Mouse (Mus musculus) hindbrain, embryonic 12.5 days (tissue): Measurements from ENCODE around the gene Tbc1d2b. TPM values are rescaled to one million over a fixed set of nuclear protein-coding genes. Genes with fewer than 3 reads are reported as not detected.

ENCODE experiments used
- ATAC-seq: fragments of 200-750 bp; cut with Nextera tagmentation; 2 replicates; pipeline ENCODE4 v1.8.0; 2017; ENCODE audit warnings: moderate TSS enrichment; ENCODE audit not compliant: low FRiP score
- H3K27ac ChIP-seq: fragments of 300-500 bp; sonication (generic); 2 replicates; pipeline ENCODE4 v1.5.1; 2016; ENCODE audit warnings: mild to moderate bottlenecking
- H3K27me3 ChIP-seq: fragments of 300-500 bp; sonication (generic); 2 replicates; pipeline ENCODE4 v1.6.1; 2016; ENCODE audit warnings: mild to moderate bottlenecking
- H3K36me3 ChIP-seq: fragments of 300-500 bp; sonication (generic); 2 replicates; pipeline ENCODE4 v1.6.1; 2016; ENCODE audit warnings: mild to moderate bottlenecking
- H3K4me1 ChIP-seq: fragments of 300-500 bp; sonication (generic); 2 replicates; pipeline ENCODE4 v1.6.1; 2016
- H3K4me2 ChIP-seq: fragments of 300-500 bp; sonication (generic); replicated peaks from 2 replicates; pipeline ENCODE4 v1.6.1; 2016; ENCODE audit warnings: mild to moderate bottlenecking
- H3K4me3 ChIP-seq: fragments of 300-500 bp; sonication (generic); 2 replicates; pipeline ENCODE4 v1.5.1; 2016; ENCODE audit warnings: mild to moderate bottlenecking
- H3K9ac ChIP-seq: fragments of 300-500 bp; sonication (generic); 2 replicates; pipeline ENCODE4 v1.6.1; 2016; ENCODE audit warnings: mild to moderate bottlenecking, moderate library complexity
- H3K9me3 ChIP-seq: fragments of 300-500 bp; sonication (generic); replicated peaks from 2 replicates; pipeline ENCODE4 v1.6.1; 2016; ENCODE audit warnings: mild to moderate bottlenecking
- WGBS: fragments of 180-500 bp; shearing (Covaris S2); methylation state at CpG from one replicate; pipeline ENCODE4 v1.1.7; 2016; 5-methylcytosine and 5-hydroxymethylcytosine counted together
- polyA plus RNA-seq: library from polyadenylated mRNA; unstranded; fragments of >200 nt; fragmentation: Nextera tagmentation; extraction: Ambion mirVana; gene quantifications from 2 replicates; pipeline ENCODE4 v1.2.1, GENCODE M21; 2016

Tbc1d2b gene
- polyA plus RNA-seq, 1 experiment from 2014 or later = 14.6 TPM

GRCm38 (mm10) chr9:90248326-90248725 is 22.3 kb downstream of the Tbc1d2b start:
- Histone ChIP-seq H3K9me3 (no peaks in the 10 kb centered on the region), H3K4me3 (no peak overlapping the region), H3K4me1 (no peaks in the 10 kb centered on the region), H3K27ac (no peak overlapping the region), H3K9ac (no peak overlapping the region), H3K36me3 (peaks cover 6% of the 10 kb centered on the region; the same call in 1 of the 2 replicates), H3K4me2 (no peak overlapping the region), H3K27me3 (no peaks in the 10 kb centered on the region)
- WGBS = 90% methylated on average over 7 of the region's 7 CpGs
- ATAC-seq = no peak

GRCm38 (mm10) chr9:90247316-90247715 is 23.3 kb downstream of the Tbc1d2b start:
- H3K36me3 ChIP-seq = peaks cover 6% of the 10 kb centered on the region; the same call in 1 of the 2 replicates
- ATAC-seq = no peak
- H3K27me3 ChIP-seq = no peaks in the 10 kb centered on the region
- no peaks in the 10 kb centered on the region for H3K9me3 ChIP-seq
- WGBS = 78% methylated on average over 7 of the region's 7 CpGs
- H3K4me3 ChIP-seq = no peak overlapping the region
- H3K4me1 ChIP-seq = no peaks in the 10 kb centered on the region
- H3K4me2 ChIP-seq = no peak overlapping the region
- no peak overlapping the region for H3K27ac ChIP-seq
- H3K9ac ChIP-seq = no peak overlapping the region

- ATAC-seq = no peak
- H3K4me2 ChIP-seq = no peak overlapping the region
- no peak overlapping the region for H3K4me3 ChIP-seq
- 93% methylated on average over 5 of the region's 5 CpGs for WGBS
- no peaks in the 10 kb centered on the region for H3K27me3 ChIP-seq
- H3K9ac ChIP-seq = no peak overlapping the region
- H3K36me3 ChIP-seq = peaks cover 6% of the 10 kb centered on the region; the same call in 1 of the 2 replicates
- no peak overlapping the region for H3K27ac ChIP-seq
- no peaks in the 10 kb centered on the region for H3K4me1 ChIP-seq
- no peaks in the 10 kb centered on the region for H3K9me3 ChIP-seq
Observed at GRCm38 (mm10) chr9:90245781-90246180, 24.8 kb downstream of the Tbc1d2b start.

GRCm38 (mm10) chr9:90245206-90245605 is 25.4 kb downstream of the Tbc1d2b start:
- no peak overlapping the region for H3K9ac ChIP-seq
- WGBS = 93% methylated on average over 6 of the region's 6 CpGs
- no peaks in the 10 kb centered on the region for H3K27me3 ChIP-seq
- no peaks in the 10 kb centered on the region for H3K4me1 ChIP-seq
- ATAC-seq = no peak
- H3K9me3 ChIP-seq = no peaks in the 10 kb centered on the region
- H3K4me3 ChIP-seq = no peak overlapping the region
- H3K4me2 ChIP-seq = no peak overlapping the region
- H3K27ac ChIP-seq = no peak overlapping the region
- H3K36me3 ChIP-seq = peaks cover 6% of the 10 kb centered on the region; the same call in 1 of the 2 replicates

- Histone ChIP-seq H3K27ac (no peak overlapping the region), H3K4me3 (no peak overlapping the region), H3K9ac (no peak overlapping the region), H3K36me3 (peaks cover 6% of the 10 kb centered on the region; the same call in 1 of the 2 replicates), H3K4me2 (no peak overlapping the region), H3K27me3 (no peaks in the 10 kb centered on the region), H3K9me3 (no peaks in the 10 kb centered on the region), H3K4me1 (no peaks in the 10 kb centered on the region)
- WGBS = 90% methylated on average over 15 of the region's 15 CpGs
- no peak for ATAC-seq
Observed at GRCm38 (mm10) chr9:90244301-90245151, 26.1 kb downstream of the Tbc1d2b start.

GRCm38 (mm10) chr9:90242855-90243254 is 27.7 kb downstream of the Tbc1d2b start:
- no peak overlapping the region for H3K4me2 ChIP-seq
- H3K27me3 ChIP-seq = no peaks in the 10 kb centered on the region
- H3K9me3 ChIP-seq = no peaks in the 10 kb centered on the region
- H3K4me1 ChIP-seq = no peaks in the 10 kb centered on the region
- no peak overlapping the region for H3K27ac ChIP-seq
- WGBS = 90% methylated on average over 7 of the region's 7 CpGs
- H3K36me3 ChIP-seq = peaks cover 6% of the 10 kb centered on the region; the same call in 1 of the 2 replicates
- ATAC-seq = no peak
- H3K9ac ChIP-seq = no peak overlapping the region
- no peak overlapping the region for H3K4me3 ChIP-seq

- H3K27ac ChIP-seq = no peak overlapping the region
- no peaks in the 10 kb centered on the region for H3K4me1 ChIP-seq
- 85% methylated on average over 6 of the region's 6 CpGs for WGBS
- peaks cover 6% of the 10 kb centered on the region; the same call in 1 of the 2 replicates for H3K36me3 ChIP-seq
- H3K9me3 ChIP-seq = no peaks in the 10 kb centered on the region
- H3K4me3 ChIP-seq = no peak overlapping the region
- no peak for ATAC-seq
- H3K27me3 ChIP-seq = no peaks in the 10 kb centered on the region
- no peak overlapping the region for H3K9ac ChIP-seq
- H3K4me2 ChIP-seq = no peak overlapping the region
Observed at GRCm38 (mm10) chr9:90242291-90242690, 28.3 kb downstream of the Tbc1d2b start.

- WGBS = 73% methylated on average over 7 of the region's 7 CpGs
- Histone ChIP-seq H3K4me3 (no peak overlapping the region), H3K4me2 (no peak overlapping the region), H3K9ac (no peak overlapping the region), H3K27me3 (no peaks in the 10 kb centered on the region), H3K27ac (no peak overlapping the region), H3K36me3 (no peaks in the 10 kb centered on the region), H3K9me3 (no peaks in the 10 kb centered on the region), H3K4me1 (no peaks in the 10 kb centered on the region)
- ATAC-seq = no peak
Observed at GRCm38 (mm10) chr9:90241618-90242017, 29.0 kb downstream of the Tbc1d2b start.

- no peaks in the 10 kb centered on the region for H3K9me3 ChIP-seq
- H3K4me3 ChIP-seq = no peak overlapping the region
- 88% methylated on average over 6 of the region's 6 CpGs for WGBS
- no peak overlapping the region for H3K9ac ChIP-seq
- H3K4me2 ChIP-seq = no peak overlapping the region
- ATAC-seq = no peak
- H3K27me3 ChIP-seq = no peaks in the 10 kb centered on the region
- H3K27ac ChIP-seq = no peak overlapping the region
- no peaks in the 10 kb centered on the region for H3K36me3 ChIP-seq
- no peaks in the 10 kb centered on the region for H3K4me1 ChIP-seq
Observed at GRCm38 (mm10) chr9:90241041-90241440, 29.6 kb downstream of the Tbc1d2b start.

- 65% methylated on average over 4 of the region's 4 CpGs for whole genome bisulfite sequencing
- Histone ChIP-seq H3K4me1 (no peaks in the 10 kb centered on the region), H3K36me3 (no peaks in the 10 kb centered on the region), H3K27ac (no peak overlapping the region), H3K9ac (no peak overlapping the region), H3K27me3 (no peaks in the 10 kb centered on the region), H3K9me3 (no peaks in the 10 kb centered on the region), H3K4me2 (no peak overlapping the region), H3K4me3 (no peak overlapping the region)
- ATAC-seq = peak; percentile 51
Observed at GRCm38 (mm10) chr9:90240560-90240959, 30.0 kb downstream of the Tbc1d2b start.

- H3K27ac ChIP-seq = no peak overlapping the region
- ATAC-seq = no peak
- H3K27me3 ChIP-seq = no peaks in the 10 kb centered on the region
- 82% methylated on average over 9 of the region's 9 CpGs for WGBS
- no peak overlapping the region for H3K4me3 ChIP-seq
- no peak overlapping the region for H3K4me2 ChIP-seq
- no peak overlapping the region for H3K9ac ChIP-seq
- H3K36me3 ChIP-seq = no peaks in the 10 kb centered on the region
- no peaks in the 10 kb centered on the region for H3K9me3 ChIP-seq
- H3K4me1 ChIP-seq = no peaks in the 10 kb centered on the region
Observed at GRCm38 (mm10) chr9:90237232-90238062, 33.2 kb downstream of the Tbc1d2b start.

GRCm38 (mm10) chr9:90236817-90237216 is 33.8 kb downstream of the Tbc1d2b start:
- no peak for ATAC-seq
- H3K36me3 ChIP-seq = no peaks in the 10 kb centered on the region
- no peak overlapping the region for H3K4me3 ChIP-seq
- no peak overlapping the region for H3K9ac ChIP-seq
- no peaks in the 10 kb centered on the region for H3K27me3 ChIP-seq
- no peaks in the 10 kb centered on the region for H3K4me1 ChIP-seq
- WGBS = 93% methylated on average over 5 of the region's 5 CpGs
- no peaks in the 10 kb centered on the region for H3K9me3 ChIP-seq
- no peak overlapping the region for H3K4me2 ChIP-seq
- no peak overlapping the region for H3K27ac ChIP-seq
